Mouse (Mus musculus): ENCODE results near the gene Fbxo44. TPM values are rescaled to one million over a fixed set of nuclear protein-coding genes. Genes with fewer than 3 reads are reported as not detected.

Gene Fbxo44
- polyA plus RNA-seq, 1 experiment from 2014 or later = 20.6 TPM

DNA sequence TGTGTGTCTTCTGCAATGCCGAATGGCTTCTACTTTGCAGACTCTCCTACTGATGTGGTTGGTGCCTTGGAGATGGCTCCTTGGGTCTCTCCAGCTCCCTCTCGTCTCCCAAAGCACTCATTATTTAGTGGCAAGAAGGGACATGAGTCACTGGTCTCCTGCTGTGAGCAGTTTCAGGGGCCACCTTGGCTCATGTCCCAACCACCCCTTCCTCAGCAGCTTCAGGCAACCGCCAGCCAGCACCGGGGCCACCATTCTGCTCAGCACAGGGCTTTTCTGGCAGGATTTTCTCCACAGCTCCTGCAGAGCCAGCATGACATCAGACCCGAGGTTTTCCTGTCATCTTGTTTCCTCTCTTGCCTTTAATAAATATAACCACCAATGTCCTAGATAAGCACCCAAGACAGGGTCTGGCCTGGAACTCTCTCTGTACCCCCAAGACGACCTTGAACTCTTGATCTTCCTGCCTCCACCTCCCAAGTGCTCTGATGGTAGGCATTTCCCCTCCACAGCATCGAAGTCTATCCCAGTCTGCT lies 51.6 kb downstream of the Fbxo44 start:
- Histone ChIP-seq H3K9ac (replicated peaks; ENCODE audit: low read length) (no peak overlapping the region), H3K4me2 (replicated peaks; ENCODE audit: low read depth, low read length) (no peak overlapping the region), H3K9me3 (ENCODE audit: low read length) (no peaks in the 10 kb centered on the region), H3K27ac (ENCODE audit: low read length) (no peak overlapping the region), H3K36me3 (ENCODE audit: insufficient read depth, low read length) (no peaks in the 10 kb centered on the region), H3K27me3 (ENCODE audit: insufficient read depth, low read length) (no peaks in the 10 kb centered on the region), H3K4me3 (ENCODE audit: low read length) (no peak overlapping the region), H3K4me1 (ENCODE audit: insufficient read depth, low read length) (peaks cover 19% of the 10 kb centered on the region)
- 36% methylated on average over 7 of the region's 7 CpGs for WGBS
- no peak; the same call in 1 of the 2 replicates for ATAC-seq (ENCODE audit: low FRiP score, low TSS enrichment)

- Histone ChIP-seq H3K36me3 (ENCODE audit: insufficient read depth, low read length) (no peaks in the 10 kb centered on the region), H3K9ac (replicated peaks; ENCODE audit: low read length) (peak overlapping the region; percentile 45), H3K27ac (ENCODE audit: low read length) (no peak overlapping the region; the same call in 1 of the 2 replicates), H3K27me3 (ENCODE audit: insufficient read depth, low read length) (no peaks in the 10 kb centered on the region), H3K4me2 (replicated peaks; ENCODE audit: low read depth, low read length) (peak overlapping the region; percentile 39), H3K4me1 (ENCODE audit: insufficient read depth, low read length) (peaks cover 19% of the 10 kb centered on the region), H3K9me3 (ENCODE audit: low read length) (no peaks in the 10 kb centered on the region), H3K4me3 (ENCODE audit: low read length) (no peak overlapping the region)
- 7% methylated on average over 22 of the region's 22 CpGs for WGBS
- peak; percentile 93 for ATAC-seq (ENCODE audit: low FRiP score, low TSS enrichment)
These were observed 52.5 kb downstream of the Fbxo44 start for GRCm38 (mm10) chr4:148107621-148108291.

GRCm38 (mm10) chr4:148104146-148104545 lies 56.1 kb downstream of the Fbxo44 start:
- H3K27ac ChIP-seq (ENCODE audit: low read length) = no peak overlapping the region
- peaks cover 19% of the 10 kb centered on the region for H3K4me1 ChIP-seq (ENCODE audit: insufficient read depth, low read length)
- H3K27me3 ChIP-seq (ENCODE audit: insufficient read depth, low read length) = no peaks in the 10 kb centered on the region
- no peak overlapping the region for H3K9ac ChIP-seq (replicated peaks; ENCODE audit: low read length)
- no peaks in the 10 kb centered on the region for H3K36me3 ChIP-seq (ENCODE audit: insufficient read depth, low read length)
- H3K4me3 ChIP-seq (ENCODE audit: low read length) = no peak overlapping the region
- H3K9me3 ChIP-seq (ENCODE audit: low read length) = no peaks in the 10 kb centered on the region
- no peak overlapping the region for H3K4me2 ChIP-seq (replicated peaks; ENCODE audit: low read depth, low read length)
- 87% methylated on average over 3 of the region's 3 CpGs for WGBS
- ATAC-seq (ENCODE audit: low FRiP score, low TSS enrichment) = no peak

Small RNA genes lying within 50 kb of the gene (microRNA-seq; reads per million reads assigned to microRNA genes)
- gene Mir7022 = not detected

Other genes starting within 250 kb of the Fbxo44 start
- gene Plod1, start 223.7 kb downstream of the Fbxo44 start, polyA plus RNA-seq (2015; fragmentation: Nextera tagmentation; extraction: Ambion mirVana) = 58.6 and 61.5 TPM in 2 replicates
- gene 2510039O18Rik, start 219.6 kb downstream of the Fbxo44 start, polyA plus RNA-seq (2015; fragmentation: Nextera tagmentation; extraction: Ambion mirVana) = 10.4 and 13.9 TPM in 2 replicates
- 0.21 TPM in 1 of 2 replicates, not detected in the other for gene Nppb, start 174.7 kb downstream of the Fbxo44 start, polyA plus RNA-seq (2015; fragmentation: Nextera tagmentation; extraction: Ambion mirVana)
- 0.41 and 1.00 TPM in 2 replicates for gene Nppa, start 159.8 kb downstream of the Fbxo44 start, polyA plus RNA-seq (2015; fragmentation: Nextera tagmentation; extraction: Ambion mirVana)
- gene Clcn6, start 121.7 kb downstream of the Fbxo44 start, polyA plus RNA-seq (2015; fragmentation: Nextera tagmentation; extraction: Ambion mirVana) = 6.4 and 6.8 TPM in 2 replicates
- 26.5 and 28.1 TPM in 2 replicates for gene Mthfr, start 121.4 kb downstream of the Fbxo44 start, polyA plus RNA-seq (2015; fragmentation: Nextera tagmentation; extraction: Ambion mirVana)
- gene Agtrap, start 72.5 kb downstream of the Fbxo44 start, polyA plus RNA-seq (2015; fragmentation: Nextera tagmentation; extraction: Ambion mirVana) = 28.1 and 31.5 TPM in 2 replicates
- 70.3 and 74.8 TPM in 2 replicates for gene Mad2l2, start 30.1 kb downstream of the Fbxo44 start, polyA plus RNA-seq (2015; fragmentation: Nextera tagmentation; extraction: Ambion mirVana)
- 0.28 and 0.29 TPM in 2 replicates for gene Draxin, start 29.8 kb downstream of the Fbxo44 start, polyA plus RNA-seq (2015; fragmentation: Nextera tagmentation; extraction: Ambion mirVana)
- 22.0 and 22.2 TPM in 2 replicates for gene Fbxo6, start 8.3 kb downstream of the Fbxo44 start, polyA plus RNA-seq (2015; fragmentation: Nextera tagmentation; extraction: Ambion mirVana)
- gene Fbxo2, start 139 bp upstream of the Fbxo44 start, polyA plus RNA-seq (2015; fragmentation: Nextera tagmentation; extraction: Ambion mirVana) = 1.8 and 2.3 TPM in 2 replicates
- gene Disp3, start 127.5 kb upstream of the Fbxo44 start, polyA plus RNA-seq (2015; fragmentation: Nextera tagmentation; extraction: Ambion mirVana) = 0.16 and 0.18 TPM in 2 replicates

All from kidney, embryonic 16.5 days (tissue).